Mouse (Mus musculus) kidney, adult 2 months (tissue): ENCODE results near the gene Atg10. TPM values are rescaled to one million over a fixed set of nuclear protein-coding genes. Genes with fewer than 3 reads are reported as not detected.
A peak's percentile ranks its signal among the peaks of the same experiment; 100 is the strongest.

ENCODE experiments used
- DNase-seq: peaks from one replicate; pipeline ENCODE4 v3.0.0; 2021
- H3K27ac ChIP-seq: fragments of 200-500 bp; 2 replicates; pipeline ENCODE4 v1.5.1; 2012; ENCODE audit warnings: low read depth, low read length, control low read depth, inconsistent platforms; ENCODE audit not compliant: insufficient read depth
- H3K27me3 ChIP-seq: fragments of 200-500 bp; replicated peaks from 2 replicates; pipeline ENCODE4 v1.6.1; 2012; ENCODE audit warnings: mild to moderate bottlenecking, moderate library complexity, low read length, inconsistent platforms; ENCODE audit not compliant: control insufficient read depth, insufficient read depth
- H3K36me3 ChIP-seq: fragments of 200-500 bp; 2 replicates; pipeline ENCODE4 v1.6.1; 2012; ENCODE audit warnings: mild to moderate bottlenecking, moderate library complexity, low read length, inconsistent platforms; ENCODE audit not compliant: control insufficient read depth, insufficient read depth
- H3K4me1 ChIP-seq: fragments of 200-500 bp; 2 replicates; pipeline ENCODE4 v1.6.1; 2011; ENCODE audit warnings: low read length; ENCODE audit not compliant: control insufficient read depth, insufficient read depth
- H3K4me3 ChIP-seq: fragments of 200-500 bp; 2 replicates; pipeline ENCODE4 v1.5.1; 2011; ENCODE audit warnings: mild to moderate bottlenecking, low read depth, low read length, control low read depth; ENCODE audit not compliant: insufficient read depth
- CTCF ChIP-seq: fragments of 200-500 bp; conservative IDR thresholded peaks from 2 replicates; pipeline ENCODE4 v1.5.1; 2011; ENCODE audit warnings: low read depth, mild to moderate bottlenecking, control low read depth, low read length, moderate library complexity, mixed read lengths; ENCODE audit not compliant: insufficient read depth, insufficient read length
- POLR2A ChIP-seq: fragments of 200-500 bp; IDR thresholded peaks from one replicate; pipeline ENCODE4 v1.6.1; 2011; ENCODE audit warnings: low read depth, low read length, control low read depth
- WGBS: fragments of 180-500 bp; shearing (Covaris S2); methylation state at CpG from one replicate; pipeline ENCODE4 v1.1.7; 2018; 5-methylcytosine and 5-hydroxymethylcytosine counted together
- polyA plus RNA-seq: library from polyadenylated mRNA; depleted of rRNA; stranded (reverse); fragments of >200 nt; gene quantifications from 2 replicates; pipeline ENCODE4 v1.2.3, GENCODE M21; 2012

The Atg10 gene
- polyA plus RNA-seq, 1 experiment, result 7.8 TPM

DNA sequence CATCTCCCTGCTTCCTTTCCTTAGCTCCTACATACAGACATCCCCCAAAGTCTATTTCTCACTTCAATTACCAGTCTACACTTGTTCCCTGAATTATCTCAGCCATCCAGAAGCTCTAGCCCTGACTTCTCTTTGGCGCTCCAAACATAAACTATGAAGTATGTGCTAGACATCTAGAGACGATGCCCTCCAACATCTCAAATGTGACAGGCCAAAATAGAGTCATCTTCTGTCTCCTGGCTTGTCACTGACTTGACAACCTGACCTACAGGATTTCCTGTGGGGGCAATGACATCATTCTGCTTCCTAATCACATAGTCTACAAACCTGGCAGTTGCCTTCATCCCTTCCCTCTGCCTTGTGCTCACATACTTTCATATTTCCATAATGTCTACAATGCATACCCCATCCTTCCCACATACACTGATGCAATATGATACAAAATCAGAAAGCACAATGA is 132.0 kb downstream of the Atg10 start:
- TF ChIP-seq CTCF (no peak), POLR2A (no peak)
- 80% methylated on average over 2 of the region's 2 CpGs for WGBS
- no peaks in the 10 kb centered on the region for H3K27me3 ChIP-seq
- H3K27ac ChIP-seq, result no peak overlapping the region
- peaks cover 3% of the 10 kb centered on the region; the same call in 1 of the 2 replicates for H3K4me1 ChIP-seq
- no peaks in the 10 kb centered on the region for H3K36me3 ChIP-seq
- no peak for DNase-seq
- no peak overlapping the region for H3K4me3 ChIP-seq

DNA sequence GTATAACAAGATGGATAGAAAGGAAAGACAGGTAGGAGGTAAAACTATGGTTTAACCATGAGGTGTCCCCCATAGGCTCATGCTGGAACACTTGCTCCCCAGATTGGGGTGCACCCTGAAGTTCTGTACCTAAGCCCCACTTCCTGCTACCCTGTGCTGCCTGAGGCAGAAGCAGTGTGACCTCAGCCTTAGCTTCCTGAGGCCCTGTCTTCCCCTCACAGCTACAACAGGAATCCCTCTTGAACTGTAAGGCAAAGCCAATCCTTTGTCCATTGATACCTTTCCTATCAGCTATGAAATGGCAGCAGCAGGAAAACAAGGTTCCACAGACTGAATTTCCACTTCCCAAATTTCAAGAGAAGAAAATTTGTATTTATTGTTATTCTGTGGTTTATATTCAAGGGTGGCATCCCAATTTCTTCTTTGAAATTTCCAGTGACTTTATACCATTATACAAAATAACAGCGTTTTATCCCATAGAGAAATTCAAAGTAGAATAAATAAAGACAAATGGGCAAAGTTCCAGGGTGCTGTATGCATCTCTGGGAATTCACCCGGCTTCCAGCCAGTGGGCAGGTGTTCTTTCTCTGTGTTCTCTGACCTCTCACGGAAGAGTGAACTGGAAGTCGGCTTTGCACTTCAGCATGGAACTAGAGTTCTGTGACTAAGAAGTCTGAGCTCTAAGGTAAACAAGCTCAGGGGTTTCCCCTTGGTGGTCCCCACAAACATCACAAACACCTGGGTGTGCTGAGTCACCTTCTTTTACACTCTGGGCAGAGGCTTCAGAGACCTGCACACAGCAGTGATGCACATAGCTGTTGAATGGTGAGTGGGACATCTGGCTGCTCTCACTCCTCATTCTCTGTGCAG is 132.7 kb downstream of the Atg10 start:
- Histone ChIP-seq H3K4me3 (no peak overlapping the region), H3K27ac (no peak overlapping the region), H3K27me3 (no peaks in the 10 kb centered on the region), H3K4me1 (peaks cover 3% of the 10 kb centered on the region; the same call in 1 of the 2 replicates), H3K36me3 (no peaks in the 10 kb centered on the region)
- TF ChIP-seq CTCF (no peak), POLR2A (no peak)
- 31% methylated on average over 4 of the region's 4 CpGs for WGBS
- DNase-seq, result peak; percentile 72

- H3K27ac ChIP-seq, result no peak overlapping the region
- no peaks in the 10 kb centered on the region for H3K4me1 ChIP-seq
- 90% methylated on average over 12 of the region's 12 CpGs for WGBS
- TF ChIP-seq POLR2A (no peak), CTCF (no peak)
- DNase-seq, result no peak
- no peaks in the 10 kb centered on the region for H3K36me3 ChIP-seq
- no peaks in the 10 kb centered on the region for H3K27me3 ChIP-seq
- H3K4me3 ChIP-seq, result no peak overlapping the region
These were observed 137.3 kb downstream of the Atg10 start for GRCm38 (mm10) chr13:91086361-91086900.

DNA sequence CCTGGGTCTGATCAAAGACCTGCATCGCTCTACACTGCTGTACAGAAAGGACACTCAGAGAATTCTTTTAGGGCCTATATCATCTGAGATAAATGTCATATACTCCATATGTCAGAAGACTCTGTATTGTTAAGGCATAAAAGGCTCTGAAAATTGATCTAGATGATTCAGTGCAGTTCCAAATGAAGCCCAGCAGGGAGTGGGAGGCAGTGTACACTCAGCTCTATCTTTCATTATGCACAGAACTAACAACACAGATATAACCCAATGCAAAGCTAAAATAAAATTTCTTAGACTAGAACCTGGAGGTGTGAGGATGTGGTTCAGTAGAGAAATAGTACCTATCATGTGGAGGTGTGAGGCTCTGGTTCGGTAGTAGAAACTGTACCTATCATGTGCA is 151.4 kb downstream of the Atg10 start:
- TF ChIP-seq CTCF (no peak), POLR2A (no peak)
- H3K27me3 ChIP-seq, result no peaks in the 10 kb centered on the region
- DNase-seq, result no peak
- 99% methylated on average over 2 of the region's 2 CpGs for WGBS
- no peaks in the 10 kb centered on the region for H3K4me1 ChIP-seq
- H3K27ac ChIP-seq, result no peak overlapping the region
- no peaks in the 10 kb centered on the region for H3K36me3 ChIP-seq
- H3K4me3 ChIP-seq, result no peak overlapping the region

DNA sequence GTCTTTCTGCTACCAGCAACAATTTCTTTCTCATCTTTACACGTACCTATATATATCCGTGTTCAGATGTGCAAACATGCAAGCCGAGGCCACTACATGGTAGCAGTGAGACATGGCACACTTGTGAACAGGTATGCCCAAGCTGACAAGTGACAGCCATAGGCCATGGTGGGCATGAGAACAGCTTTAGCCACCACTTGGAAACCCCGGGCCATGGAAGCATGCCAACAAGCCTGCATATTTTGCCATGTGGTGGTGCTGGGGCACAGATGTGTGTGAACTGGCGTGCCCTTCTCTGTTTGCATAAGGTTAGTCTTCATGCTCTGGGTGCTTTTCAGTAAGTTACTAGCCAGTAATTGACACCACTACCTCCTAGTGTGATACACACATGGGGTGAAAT is 162.9 kb downstream of the Atg10 start:
- no peak for DNase-seq
- H3K27me3 ChIP-seq, result no peaks in the 10 kb centered on the region
- TF ChIP-seq POLR2A (no peak), CTCF (no peak)
- 87% methylated on average over 5 of the region's 5 CpGs for WGBS
- no peaks in the 10 kb centered on the region for H3K4me1 ChIP-seq
- no peak overlapping the region for H3K4me3 ChIP-seq
- no peaks in the 10 kb centered on the region for H3K36me3 ChIP-seq
- no peak overlapping the region for H3K27ac ChIP-seq

DNA sequence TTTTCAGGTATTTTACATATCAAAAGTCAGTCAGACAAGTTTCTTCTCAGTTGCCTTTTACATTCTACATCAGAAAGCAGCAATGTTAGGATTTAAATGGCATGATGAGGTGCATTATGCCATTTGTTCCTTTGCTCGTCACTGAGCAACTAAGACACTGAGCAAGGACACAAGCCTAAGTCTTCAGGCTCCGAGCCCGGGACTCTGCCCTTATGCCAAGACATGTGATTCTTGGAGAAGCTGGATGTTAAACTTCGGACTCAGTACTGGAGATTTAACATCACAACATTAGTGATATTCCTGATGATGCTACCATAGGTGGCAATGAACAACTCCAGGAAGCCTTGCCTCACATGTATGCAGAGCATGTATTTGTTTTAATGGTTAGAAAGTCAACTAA is 175.6 kb downstream of the Atg10 start:
- TF ChIP-seq POLR2A, result no peak
- WGBS, result 71% methylated on average over 4 of the region's 4 CpGs
- H3K27me3 ChIP-seq, result no peaks in the 10 kb centered on the region
- no peaks in the 10 kb centered on the region for H3K4me1 ChIP-seq
- no peak overlapping the region for H3K27ac ChIP-seq
- peak; percentile 51 for DNase-seq
- H3K36me3 ChIP-seq, result no peaks in the 10 kb centered on the region
- H3K4me3 ChIP-seq, result no peak overlapping the region

- TF ChIP-seq CTCF (no peak), POLR2A (no peak)
- no peak overlapping the region for H3K4me3 ChIP-seq
- H3K27me3 ChIP-seq, result no peaks in the 10 kb centered on the region
- no peaks in the 10 kb centered on the region for H3K36me3 ChIP-seq
- DNase-seq, result no peak
- WGBS, result 80% methylated on average over 5 of the region's 5 CpGs
- no peaks in the 10 kb centered on the region for H3K4me1 ChIP-seq
- no peak overlapping the region for H3K27ac ChIP-seq
These were observed 176.9 kb downstream of the Atg10 start for GRCm38 (mm10) chr13:91046851-91047250.
